Mouse (Mus musculus): Measurements from ENCODE around the gene Tnk2.

DNA sequence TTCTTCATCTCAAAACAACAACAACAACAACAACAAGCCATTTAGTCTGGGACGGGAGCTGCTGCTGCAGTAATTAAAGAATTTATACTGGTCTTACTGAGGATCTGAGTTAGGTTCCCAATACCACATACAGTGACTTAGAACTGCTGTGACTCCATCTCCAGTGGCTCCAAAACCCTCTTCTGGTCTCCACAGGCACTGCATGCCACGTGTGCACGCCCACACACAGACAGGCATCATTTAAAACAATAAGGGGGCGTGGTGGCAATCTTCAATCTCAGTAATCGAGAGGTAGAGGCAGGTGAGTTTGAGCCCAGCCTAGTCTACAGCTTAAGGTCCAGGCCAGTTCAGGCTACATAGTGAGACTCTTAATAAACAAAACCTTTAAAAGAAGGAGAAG is 43.5 kb downstream of the Tnk2 start:
- no peak for TF ChIP-seq POLR2A (IDR thresholded peaks at IDR 0.05; ENCODE audit: extremely low read depth, insufficient read depth, low read length)
- 0 out of 2 replicates have a peak, but pooled peaks have one; percentile 14 for TF ChIP-seq CTCF (IDR thresholded peaks at IDR 0.05; ENCODE audit: extremely low read depth, insufficient read depth, low read length)

All from cortical plate, adult 2 months (tissue).